Mouse (Mus musculus) bone marrow, adult 2 months (tissue): ENCODE data around the gene Slc41a3. TPM values are rescaled to one million over a fixed set of nuclear protein-coding genes. Genes with fewer than 3 reads are reported as not detected.

Experiments
- H3K27ac ChIP-seq: fragments of 200-500 bp; 2 replicates; pipeline ENCODE4 v1.5.1; 2012; ENCODE audit warnings: low read depth, mild to moderate bottlenecking, control low read depth, inconsistent platforms, low read length; ENCODE audit not compliant: control insufficient read depth, poor library complexity, insufficient read depth
- H3K4me1 ChIP-seq: fragments of 200-500 bp; 2 replicates; pipeline ENCODE4 v1.6.1; 2011; ENCODE audit warnings: low read length; ENCODE audit not compliant: control insufficient read depth, insufficient read depth
- H3K4me3 ChIP-seq: fragments of 200-500 bp; replicated peaks from 2 replicates; pipeline ENCODE3; 2011; ENCODE audit warnings: mild to moderate bottlenecking, low read depth, low read length, control low read depth; ENCODE audit not compliant: control insufficient read depth
- CTCF ChIP-seq: fragments of 200-500 bp; IDR thresholded peaks from 2 replicates; pipeline ENCODE4 v1.5.1; 2011; ENCODE audit warnings: low read length, control low read depth; ENCODE audit not compliant: control insufficient read depth, insufficient read depth
- POLR2A ChIP-seq: fragments of 200-500 bp; IDR thresholded peaks from 2 replicates; pipeline ENCODE4 v1.6.1; 2011; ENCODE audit warnings: low read depth, mild to moderate bottlenecking, control low read depth, low read length, borderline replicate concordance; ENCODE audit not compliant: control insufficient read depth
- WGBS: fragments of 180-500 bp; shearing (Covaris S2); methylation state at CpG from one replicate; pipeline ENCODE4 v1.1.7; 2018; 5-methylcytosine and 5-hydroxymethylcytosine counted together
- polyA plus RNA-seq: library from polyadenylated mRNA; stranded (reverse); fragments of >200 nt; gene quantifications from 2 replicates; pipeline ENCODE4 v1.2.4, GENCODE M21; 2011; ENCODE audit warnings: low replicate concordance; ENCODE audit not compliant: missing spikeins, insufficient read depth, insufficient read length

The Slc41a3 gene
- 4.8 and 6.3 TPM in 2 replicates for polyA plus RNA-seq

GRCm38 (mm10) chr6:90604533-90605297 lies at the start of gene Slc41a3:
Slc41a3 (plus strand) TSS chr6:90604725.
- peak within 1 kb of the TSS; percentile 75 for H3K27ac ChIP-seq
- H3K4me3 ChIP-seq: peak within 1 kb of the TSS; percentile 68
- peaks cover 7% of the 10 kb centered on the region for H3K4me1 ChIP-seq
- TF ChIP-seq POLR2A (peak; percentile 21; the same call in 1 of the 2 replicates), CTCF (no peak)
- 2% methylated on average over 49 of the region's 49 CpGs for WGBS

GRCm38 (mm10) chr6:90556534-90557058 lies 47.9 kb upstream of the Slc41a3 start:
- Histone ChIP-seq H3K27ac (no peak overlapping the region), H3K4me3 (no peak overlapping the region), H3K4me1 (no peaks in the 10 kb centered on the region)
- WGBS: 50% methylated on average over 2 of the region's 2 CpGs
- TF ChIP-seq POLR2A (no peak), CTCF (no peak)

- TF ChIP-seq CTCF (no peak), POLR2A (no peak)
- no peak overlapping the region for H3K4me3 ChIP-seq
- no peak overlapping the region for H3K27ac ChIP-seq
- no peaks in the 10 kb centered on the region for H3K4me1 ChIP-seq
- WGBS: 84% methylated on average over 7 of the region's 7 CpGs
Measured at GRCm38 (mm10) chr6:90557077-90557476, 47.4 kb upstream of the Slc41a3 start.

- TF ChIP-seq CTCF: no peak
- no peak for TF ChIP-seq POLR2A
- WGBS: 80% methylated on average over 6 of the region's 6 CpGs
- Histone ChIP-seq H3K27ac (no peak overlapping the region), H3K4me3 (no peak overlapping the region), H3K4me1 (no peaks in the 10 kb centered on the region)
Measured at GRCm38 (mm10) chr6:90557829-90558693, 46.5 kb upstream of the Slc41a3 start.

GRCm38 (mm10) chr6:90560390-90561058 lies 44.0 kb upstream of the Slc41a3 start:
- TF ChIP-seq POLR2A: no peak
- TF ChIP-seq CTCF: no peak
- Histone ChIP-seq H3K27ac (no peak overlapping the region), H3K4me1 (no peaks in the 10 kb centered on the region), H3K4me3 (no peak overlapping the region)
- WGBS: 22% methylated on average over 3 of the region's 3 CpGs

GRCm38 (mm10) chr6:90561234-90561781 lies 43.2 kb upstream of the Slc41a3 start:
- no peaks in the 10 kb centered on the region for H3K4me1 ChIP-seq
- 67% methylated on average over 2 of the region's 2 CpGs for WGBS
- H3K4me3 ChIP-seq: no peak overlapping the region
- no peak overlapping the region for H3K27ac ChIP-seq
- TF ChIP-seq CTCF: no peak
- TF ChIP-seq POLR2A: no peak

- Histone ChIP-seq H3K27ac (no peak overlapping the region), H3K4me1 (no peaks in the 10 kb centered on the region), H3K4me3 (no peak overlapping the region)
- TF ChIP-seq CTCF (no peak), POLR2A (no peak)
- 80% methylated on average over 9 of the region's 9 CpGs for WGBS
Measured at GRCm38 (mm10) chr6:90564240-90564639, 40.3 kb upstream of the Slc41a3 start.
